Mouse (Mus musculus) hindbrain, postnatal 0 days (tissue): Measurements from ENCODE around the gene Zfp385b. TPM values are rescaled to one million over a fixed set of nuclear protein-coding genes. Genes with fewer than 3 reads are reported as not detected.

Experiments used
- ATAC-seq: fragments of 200-750 bp; cut with Nextera tagmentation; 2 replicates; pipeline ENCODE4 v1.8.0; 2017; ENCODE audit warnings: mild to moderate bottlenecking, moderate TSS enrichment, moderate library complexity
- DNase-seq: peaks from one replicate; pipeline ENCODE4 v3.0.0-alpha.2; 2015; ENCODE audit warnings: low spot score
- H3K27ac ChIP-seq: fragments of 300-500 bp; sonication (generic); 2 replicates; pipeline ENCODE4 v1.5.1; 2014; ENCODE audit warnings: mild to moderate bottlenecking
- H3K27me3 ChIP-seq: fragments of 300-500 bp; sonication (generic); 2 replicates; pipeline ENCODE4 v1.6.1; 2014; ENCODE audit warnings: low read length, mixed read lengths; ENCODE audit not compliant: insufficient read depth
- H3K36me3 ChIP-seq: fragments of 300-500 bp; sonication (generic); 2 replicates; pipeline ENCODE4 v1.6.1; 2014; ENCODE audit warnings: low read length, mixed read lengths; ENCODE audit not compliant: insufficient read depth
- H3K4me1 ChIP-seq: fragments of 300-500 bp; sonication (generic); 2 replicates; pipeline ENCODE4 v1.6.1; 2014; ENCODE audit warnings: antibody characterized with exemption, low read length, mixed read lengths; ENCODE audit not compliant: insufficient read depth
- H3K4me2 ChIP-seq: fragments of 300-500 bp; sonication (generic); 2 replicates; pipeline ENCODE4 v1.6.1; 2014; ENCODE audit warnings: low read depth, mild to moderate bottlenecking, low read length, moderate library complexity, mixed read lengths
- H3K4me3 ChIP-seq: fragments of 300-500 bp; sonication (generic); 2 replicates; pipeline ENCODE4 v1.5.1; 2014; ENCODE audit warnings: low read length
- H3K9ac ChIP-seq: fragments of 300-500 bp; sonication (generic); replicated peaks from 2 replicates; pipeline ENCODE4 v1.6.1; 2014; ENCODE audit warnings: mild to moderate bottlenecking, low read length, moderate library complexity, mixed read lengths
- H3K9me3 ChIP-seq: fragments of 300-500 bp; sonication (generic); 2 replicates; pipeline ENCODE4 v1.6.1; 2016; ENCODE audit warnings: low read length, mixed read lengths
- CTCF ChIP-seq: IDR thresholded peaks from 2 replicates; pipeline ENCODE4 v1.5.1; 2016; ENCODE audit warnings: antibody characterized with exemption, control low read depth, low read depth
- WGBS: fragments of 180-500 bp; shearing (Covaris S2); extraction: QIAGEN DNeasy Blood & Tissue Kit; methylation state at CpG from one replicate; pipeline ENCODE4 v1.1.7; 2014; 5-methylcytosine and 5-hydroxymethylcytosine counted together
- polyA plus RNA-seq: library from polyadenylated mRNA; unstranded; fragments of >200 nt; fragmentation: Nextera tagmentation; extraction: Ambion mirVana; gene quantifications from 2 replicates; pipeline ENCODE4 v1.2.1, GENCODE M21; 2015
- total RNA-seq: library from RNA; depleted of rRNA; stranded (reverse); fragments of >200 nt; gene quantifications from 2 replicates; pipeline ENCODE4 v1.2.3, GENCODE M21; 2014

The Zfp385b gene
- total and polyA plus RNA-seq, 2 experiments from 2014 or later = 15.5 to 23.4 TPM

GRCm38 (mm10) chr2:77540860-77541259 is 278.6 kb downstream of the Zfp385b start:
- Histone ChIP-seq H3K4me3 (no peak overlapping the region), H3K4me1 (no peaks in the 10 kb centered on the region), H3K36me3 (no peaks in the 10 kb centered on the region), H3K9me3 (no peaks in the 10 kb centered on the region), H3K27me3 (no peaks in the 10 kb centered on the region), H3K27ac (no peak overlapping the region), H3K4me2 (no peak overlapping the region), H3K9ac (no peak overlapping the region)
- ATAC-seq (no peak), DNase-seq (no peak)
- WGBS = 79% methylated on average over 3 of the region's 3 CpGs
- TF ChIP-seq CTCF = no peak

- H3K4me2 ChIP-seq = no peak overlapping the region
- no peaks in the 10 kb centered on the region for H3K4me1 ChIP-seq
- ATAC-seq = no peak
- no peaks in the 10 kb centered on the region for H3K9me3 ChIP-seq
- WGBS = 92% methylated on average over 3 of the region's 3 CpGs
- H3K36me3 ChIP-seq = no peaks in the 10 kb centered on the region
- no peaks in the 10 kb centered on the region for H3K27me3 ChIP-seq
- DNase-seq = no peak
- H3K27ac ChIP-seq = no peak overlapping the region
- no peak overlapping the region for H3K9ac ChIP-seq
- TF ChIP-seq CTCF = no peak
- no peak overlapping the region for H3K4me3 ChIP-seq
These were observed 282.9 kb downstream of the Zfp385b start for GRCm38 (mm10) chr2:77536556-77536955.

GRCm38 (mm10) chr2:77528079-77528752 is 291.2 kb downstream of the Zfp385b start:
- Histone ChIP-seq H3K27ac (no peak overlapping the region), H3K4me2 (no peak overlapping the region), H3K9ac (no peak overlapping the region), H3K4me3 (no peak overlapping the region), H3K36me3 (no peaks in the 10 kb centered on the region), H3K9me3 (no peaks in the 10 kb centered on the region), H3K27me3 (no peaks in the 10 kb centered on the region), H3K4me1 (no peaks in the 10 kb centered on the region)
- ATAC-seq (no peak), DNase-seq (no peak)
- 89% methylated on average over 7 of the region's 7 CpGs for WGBS
- TF ChIP-seq CTCF = no peak

- Histone ChIP-seq H3K9me3 (no peaks in the 10 kb centered on the region), H3K27ac (no peak overlapping the region), H3K4me2 (no peak overlapping the region), H3K27me3 (no peaks in the 10 kb centered on the region), H3K36me3 (no peaks in the 10 kb centered on the region), H3K4me3 (no peak overlapping the region), H3K9ac (no peak overlapping the region), H3K4me1 (no peaks in the 10 kb centered on the region)
- DNase-seq (no peak), ATAC-seq (no peak)
- 85% methylated on average over 6 of the region's 6 CpGs for WGBS
- TF ChIP-seq CTCF = no peak
These were observed 291.8 kb downstream of the Zfp385b start for GRCm38 (mm10) chr2:77527616-77528015.

GRCm38 (mm10) chr2:77526803-77527202 is 292.6 kb downstream of the Zfp385b start:
- Histone ChIP-seq H3K36me3 (no peaks in the 10 kb centered on the region), H3K9ac (no peak overlapping the region), H3K9me3 (no peaks in the 10 kb centered on the region), H3K4me2 (no peak overlapping the region), H3K4me1 (no peaks in the 10 kb centered on the region), H3K27ac (no peak overlapping the region), H3K4me3 (no peak overlapping the region), H3K27me3 (no peaks in the 10 kb centered on the region)
- ATAC-seq = no peak
- TF ChIP-seq CTCF = no peak
- DNase-seq = no peak
- 64% methylated on average over 4 of the region's 4 CpGs for WGBS

GRCm38 (mm10) chr2:77526301-77526700 is 293.1 kb downstream of the Zfp385b start:
- no peaks in the 10 kb centered on the region for H3K4me1 ChIP-seq
- no peak overlapping the region for H3K27ac ChIP-seq
- WGBS = 75% methylated on average over 5 of the region's 5 CpGs
- no peaks in the 10 kb centered on the region for H3K9me3 ChIP-seq
- no peak for TF ChIP-seq CTCF
- no peaks in the 10 kb centered on the region for H3K36me3 ChIP-seq
- H3K4me3 ChIP-seq = no peak overlapping the region
- no peaks in the 10 kb centered on the region for H3K27me3 ChIP-seq
- no peak overlapping the region for H3K4me2 ChIP-seq
- DNase-seq = no peak
- no peak for ATAC-seq
- H3K9ac ChIP-seq = no peak overlapping the region

- Histone ChIP-seq H3K27ac (no peak overlapping the region), H3K27me3 (no peaks in the 10 kb centered on the region), H3K9me3 (no peaks in the 10 kb centered on the region), H3K36me3 (no peaks in the 10 kb centered on the region), H3K4me1 (no peaks in the 10 kb centered on the region), H3K4me2 (no peak overlapping the region), H3K9ac (no peak overlapping the region), H3K4me3 (no peak overlapping the region)
- 82% methylated on average over 4 of the region's 4 CpGs for WGBS
- ATAC-seq (no peak), DNase-seq (no peak)
- TF ChIP-seq CTCF = no peak
These were observed 297.2 kb downstream of the Zfp385b start for GRCm38 (mm10) chr2:77522223-77522622.
